Mouse (Mus musculus) liver, embryonic 14.5 days (tissue): ENCODE data around the gene Nebl.

Source experiments
- CTCF ChIP-seq: IDR thresholded peaks from 2 replicates; pipeline ENCODE4 v1.5.1; 2016; ENCODE audit warnings: antibody characterized with exemption, low read depth, control low read depth
- EP300 ChIP-seq: IDR thresholded peaks from 2 replicates; pipeline ENCODE4 v1.6.1; 2016; ENCODE audit warnings: antibody characterized with exemption, low read depth

- TF ChIP-seq CTCF = no peak
- TF ChIP-seq EP300 = no peak
These were observed 133.3 kb downstream of the Nebl start for GRCm38 (mm10) chr2:17597932-17598331.
